Mouse (Mus musculus) lung, postnatal 0 days (tissue): ENCODE data around the gene Greb1.

Experiments
- CTCF ChIP-seq: IDR thresholded peaks from 2 replicates; pipeline ENCODE4 v1.5.1; 2016; ENCODE audit warnings: antibody characterized with exemption, mild to moderate bottlenecking
- EP300 ChIP-seq: IDR thresholded peaks from 2 replicates; pipeline ENCODE4 v1.6.1; 2016; ENCODE audit warnings: antibody characterized with exemption, mild to moderate bottlenecking, control low read depth

GRCm38 (mm10) chr12:16753555-16753954, 47.1 kb downstream of the Greb1 start:
- TF ChIP-seq CTCF (no peak), EP300 (no peak)
